Mouse (Mus musculus): ENCODE measurements around the gene Tmem63c. TPM values are rescaled to one million over a fixed set of nuclear protein-coding genes. Genes with fewer than 3 reads are reported as not detected.
A peak's percentile ranks its signal among the peaks of the same experiment; 100 is the strongest.

Tmem63c gene
- polyA plus RNA-seq, 1 experiment from 2014 or later, result 1.2 TPM

DNA sequence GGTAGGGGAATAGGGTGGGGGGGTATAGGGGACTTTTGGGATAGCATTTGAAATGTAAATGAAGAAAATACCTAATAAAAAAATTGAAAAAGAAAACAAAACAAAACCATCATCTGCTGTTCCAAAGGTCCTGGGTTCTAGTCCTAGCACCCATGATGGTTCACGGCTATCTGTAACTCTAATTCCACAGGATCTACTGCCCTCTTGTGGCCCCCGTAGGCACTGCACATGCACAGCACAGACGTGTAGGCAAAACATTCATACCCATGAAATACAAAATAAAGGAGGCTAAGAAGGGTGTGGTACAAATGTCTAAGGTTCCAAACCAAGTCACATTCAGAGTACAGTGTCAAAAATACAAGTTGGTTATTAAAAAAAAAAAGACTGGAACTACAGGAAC lies 4.1 kb upstream of the Tmem63c start:
- Histone ChIP-seq H3K36me3 (ENCODE audit: control insufficient read depth, insufficient read depth, low read length) (no peaks in the 10 kb centered on the region), H3K4me1 (ENCODE audit: control insufficient read depth, insufficient read depth, low read length) (no peaks in the 10 kb centered on the region), H3K9ac (ENCODE audit: low read length) (no peak overlapping the region), H3K27ac (ENCODE audit: low read length) (no peak overlapping the region), H3K9me3 (replicated peaks; ENCODE audit: control insufficient read depth, low read length) (no peaks in the 10 kb centered on the region), H3K4me3 (replicated peaks; ENCODE audit: low read length) (no peak overlapping the region), H3K27me3 (ENCODE audit: control insufficient read depth, insufficient read depth, low read length) (no peaks in the 10 kb centered on the region), H3K4me2 (ENCODE audit: low read depth, low read length) (no peak overlapping the region)
- ATAC-seq (ENCODE audit: insufficient read depth, low FRiP score), result no peak
- WGBS, result 46% methylated on average over 3 of the region's 3 CpGs

DNA sequence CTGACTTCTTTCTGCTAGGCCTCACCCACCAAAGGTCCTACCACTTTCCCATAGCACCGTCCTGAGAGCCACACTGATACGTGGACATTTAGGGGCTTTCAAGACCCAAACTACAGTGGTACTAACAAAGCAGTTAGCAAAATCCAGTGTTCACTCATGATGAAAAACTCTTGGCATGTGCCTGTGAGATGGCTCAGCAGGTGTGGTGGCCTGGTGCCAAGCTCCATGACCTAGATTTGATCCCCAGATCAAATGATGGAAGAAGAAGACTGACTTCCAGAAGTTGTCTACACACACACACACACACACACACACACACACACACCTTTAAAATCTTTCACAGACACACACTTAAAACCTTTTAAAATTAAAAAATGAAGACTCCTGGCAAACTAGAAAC lies 2.4 kb upstream of the Tmem63c start:
- Histone ChIP-seq H3K36me3 (ENCODE audit: control insufficient read depth, insufficient read depth, low read length) (no peaks in the 10 kb centered on the region), H3K4me1 (ENCODE audit: control insufficient read depth, insufficient read depth, low read length) (no peaks in the 10 kb centered on the region), H3K27ac (ENCODE audit: low read length) (no peak overlapping the region), H3K4me3 (replicated peaks; ENCODE audit: low read length) (no peak overlapping the region), H3K9me3 (replicated peaks; ENCODE audit: control insufficient read depth, low read length) (no peaks in the 10 kb centered on the region), H3K4me2 (ENCODE audit: low read depth, low read length) (no peak overlapping the region), H3K9ac (ENCODE audit: low read length) (no peak overlapping the region), H3K27me3 (ENCODE audit: control insufficient read depth, insufficient read depth, low read length) (no peaks in the 10 kb centered on the region)
- 89% methylated on average over 2 of the region's 2 CpGs for WGBS
- ATAC-seq (ENCODE audit: insufficient read depth, low FRiP score), result no peak

DNA sequence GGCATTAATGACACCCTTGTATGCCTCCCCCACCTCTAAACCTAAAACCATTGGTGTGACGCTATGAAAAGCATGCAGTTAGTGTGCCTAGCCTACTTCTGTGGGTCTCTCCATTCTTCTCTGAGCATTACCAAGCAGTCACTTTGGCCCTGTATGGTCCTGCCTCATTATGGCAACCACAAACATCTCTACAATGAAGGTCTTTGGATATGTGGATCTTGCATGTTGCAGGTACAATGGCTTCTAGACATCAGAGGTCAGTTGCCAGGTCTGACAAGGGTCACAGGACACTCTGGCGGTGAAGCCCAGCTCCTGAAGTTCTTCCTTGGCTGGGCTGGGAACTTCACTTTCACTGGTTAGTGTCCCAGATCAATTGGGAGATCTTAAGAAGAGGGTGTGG lies 866 bp downstream of the Tmem63c start:
- ATAC-seq (ENCODE audit: insufficient read depth, low FRiP score), result no peak
- H3K9ac ChIP-seq (ENCODE audit: low read length), result no peak overlapping the region
- no peak overlapping the region for H3K27ac ChIP-seq (ENCODE audit: low read length)
- 0 out of 2 replicates have a peak, but pooled peaks cover 8% of the 10 kb centered on the region for H3K27me3 ChIP-seq (ENCODE audit: control insufficient read depth, insufficient read depth, low read length)
- no peak overlapping the region for H3K4me3 ChIP-seq (replicated peaks; ENCODE audit: low read length)
- no peak overlapping the region for H3K4me2 ChIP-seq (ENCODE audit: low read depth, low read length)
- no peaks in the 10 kb centered on the region for H3K9me3 ChIP-seq (replicated peaks; ENCODE audit: control insufficient read depth, low read length)
- H3K4me1 ChIP-seq (ENCODE audit: control insufficient read depth, insufficient read depth, low read length), result no peaks in the 10 kb centered on the region
- 79% methylated on average over 2 of the region's 2 CpGs for WGBS
- no peaks in the 10 kb centered on the region for H3K36me3 ChIP-seq (ENCODE audit: control insufficient read depth, insufficient read depth, low read length)

DNA sequence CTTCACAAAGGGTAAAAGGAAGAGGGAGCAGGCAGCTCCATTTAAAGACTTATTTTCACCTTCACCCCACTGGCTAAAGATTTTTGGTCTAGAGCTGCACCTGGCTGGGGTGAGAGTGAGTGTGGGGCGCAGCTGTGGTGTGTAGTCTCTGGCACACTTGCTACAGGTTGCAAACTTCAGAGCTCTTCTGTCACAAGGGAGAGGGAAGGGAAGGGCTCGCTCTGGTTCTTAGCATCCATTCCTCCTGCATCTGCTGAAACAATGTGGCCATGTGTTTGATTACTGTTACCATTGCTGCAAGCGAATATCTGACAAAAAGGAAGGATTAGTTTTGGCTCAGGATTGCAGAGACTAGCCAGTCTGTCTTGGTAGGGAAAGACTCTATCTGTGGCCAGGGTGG lies 2.3 kb downstream of the Tmem63c start:
- Histone ChIP-seq H3K9ac (ENCODE audit: low read length) (no peak overlapping the region), H3K4me2 (ENCODE audit: low read depth, low read length) (no peak overlapping the region), H3K9me3 (replicated peaks; ENCODE audit: control insufficient read depth, low read length) (no peaks in the 10 kb centered on the region), H3K27me3 (ENCODE audit: control insufficient read depth, insufficient read depth, low read length) (peaks cover 8% of the 10 kb centered on the region; the same call in 1 of the 2 replicates), H3K27ac (ENCODE audit: low read length) (no peak overlapping the region), H3K4me1 (ENCODE audit: control insufficient read depth, insufficient read depth, low read length) (no peaks in the 10 kb centered on the region), H3K4me3 (replicated peaks; ENCODE audit: low read length) (no peak overlapping the region), H3K36me3 (ENCODE audit: control insufficient read depth, insufficient read depth, low read length) (no peaks in the 10 kb centered on the region)
- 69% methylated on average over 3 of the region's 3 CpGs for WGBS
- no peak for ATAC-seq (ENCODE audit: insufficient read depth, low FRiP score)

DNA sequence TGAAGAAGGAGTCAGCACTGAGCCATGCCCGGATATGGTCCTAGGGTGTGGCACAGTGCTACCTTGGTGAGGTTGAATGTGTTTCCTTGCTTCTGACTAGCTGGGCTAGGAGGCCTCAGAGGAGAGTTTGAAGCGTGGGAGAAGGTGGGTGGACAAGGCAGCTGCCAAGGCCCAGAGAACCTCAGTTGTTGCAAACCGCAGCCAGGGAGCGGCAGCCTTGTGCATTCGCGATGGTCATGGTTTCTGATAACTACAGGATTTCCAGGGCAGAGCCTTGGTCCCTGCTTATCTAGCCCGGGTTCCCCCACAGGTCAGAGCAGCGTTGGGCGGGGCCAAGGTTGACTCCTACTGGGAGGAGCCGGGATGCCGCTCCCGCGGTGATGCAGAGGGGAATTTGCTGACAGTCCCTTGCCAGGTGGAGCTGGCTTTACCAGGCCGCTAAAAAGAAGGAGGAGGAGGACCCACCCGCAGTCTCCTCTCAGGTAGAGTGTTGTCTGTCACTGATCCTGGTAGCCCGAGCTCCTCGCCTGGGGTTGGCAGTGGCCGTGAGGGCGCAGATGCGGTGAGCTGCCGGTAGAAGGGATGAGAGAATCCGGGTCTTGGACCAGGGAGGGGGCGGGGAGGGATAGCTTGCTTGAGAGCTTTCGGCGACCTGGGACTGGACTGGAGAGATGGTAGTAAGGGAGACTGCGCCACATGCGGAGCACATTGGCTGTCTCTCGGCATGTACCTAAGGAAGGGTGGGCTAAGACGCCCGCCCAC lies 5.2 kb downstream of the Tmem63c start:
- no peaks in the 10 kb centered on the region for H3K4me1 ChIP-seq (ENCODE audit: control insufficient read depth, insufficient read depth, low read length)
- H3K4me3 ChIP-seq (replicated peaks; ENCODE audit: low read length), result peak overlapping the region; percentile 21; the same call in 1 of the 2 replicates
- H3K27me3 ChIP-seq (ENCODE audit: control insufficient read depth, insufficient read depth, low read length), result peaks cover 8% of the 10 kb centered on the region; the same call in 1 of the 2 replicates
- H3K9ac ChIP-seq (ENCODE audit: low read length), result no peak overlapping the region
- 3% methylated on average over 30 of the region's 30 CpGs for WGBS
- peak overlapping the region; percentile 5; the same call in 1 of the 2 replicates for H3K27ac ChIP-seq (ENCODE audit: low read length)
- H3K9me3 ChIP-seq (replicated peaks; ENCODE audit: control insufficient read depth, low read length), result no peaks in the 10 kb centered on the region
- ATAC-seq (ENCODE audit: insufficient read depth, low FRiP score), result peak; percentile 69; the same call in 1 of the 2 replicates
- H3K36me3 ChIP-seq (ENCODE audit: control insufficient read depth, insufficient read depth, low read length), result no peaks in the 10 kb centered on the region
- H3K4me2 ChIP-seq (ENCODE audit: low read depth, low read length), result peak overlapping the region; percentile 37

DNA sequence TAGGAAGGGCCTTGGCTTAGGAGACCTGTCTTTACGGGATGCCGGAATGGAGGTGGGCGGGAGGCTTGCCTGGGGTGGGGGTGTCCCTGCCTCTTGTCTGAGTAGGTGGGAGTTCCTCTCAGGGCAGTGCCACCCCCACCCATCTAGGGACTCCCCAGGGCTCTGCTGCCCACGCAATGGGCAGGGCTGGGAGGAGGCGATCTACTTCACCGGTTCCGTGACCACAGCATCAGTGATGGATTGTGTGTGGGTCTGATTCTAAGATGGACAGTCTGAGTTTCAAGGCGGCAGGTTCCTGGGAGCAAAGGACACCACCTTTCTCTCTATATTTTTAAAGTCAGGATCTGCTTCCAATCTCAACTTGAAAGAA lies 5.7 kb downstream of the Tmem63c start:
- peaks cover 8% of the 10 kb centered on the region; the same call in 1 of the 2 replicates for H3K27me3 ChIP-seq (ENCODE audit: control insufficient read depth, insufficient read depth, low read length)
- H3K9me3 ChIP-seq (replicated peaks; ENCODE audit: control insufficient read depth, low read length), result no peaks in the 10 kb centered on the region
- H3K4me3 ChIP-seq (replicated peaks; ENCODE audit: low read length), result peak overlapping the region; percentile 21; the same call in 1 of the 2 replicates
- peak overlapping the region; percentile 37; the same call in 1 of the 2 replicates for H3K4me2 ChIP-seq (ENCODE audit: low read depth, low read length)
- H3K4me1 ChIP-seq (ENCODE audit: control insufficient read depth, insufficient read depth, low read length), result no peaks in the 10 kb centered on the region
- ATAC-seq (ENCODE audit: insufficient read depth, low FRiP score), result no peak
- 18% methylated on average over 8 of the region's 8 CpGs for WGBS
- no peaks in the 10 kb centered on the region for H3K36me3 ChIP-seq (ENCODE audit: control insufficient read depth, insufficient read depth, low read length)
- H3K27ac ChIP-seq (ENCODE audit: low read length), result no peak overlapping the region
- no peak overlapping the region for H3K9ac ChIP-seq (ENCODE audit: low read length)

DNA sequence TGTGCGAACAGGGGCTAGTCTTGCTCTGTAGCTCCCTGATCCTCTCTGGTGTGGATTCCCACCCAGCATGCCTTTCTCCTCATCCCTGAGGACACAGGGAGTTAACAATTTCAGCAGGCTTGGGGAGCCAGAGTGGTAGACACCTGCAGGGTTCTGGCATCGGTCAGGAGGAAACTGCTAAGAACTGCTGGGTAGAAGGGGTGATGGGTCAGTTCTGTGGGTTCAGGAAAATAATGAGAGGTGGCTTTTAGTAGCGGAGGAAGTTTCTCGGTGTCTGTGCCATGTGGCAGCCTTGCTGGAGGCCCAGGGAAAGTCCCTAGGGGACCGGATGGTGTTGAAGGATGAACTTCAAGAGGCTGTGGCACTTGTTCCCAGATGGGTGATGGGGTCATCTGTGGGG lies 6.3 kb downstream of the Tmem63c start:
- Histone ChIP-seq H3K4me2 (ENCODE audit: low read depth, low read length) (no peak overlapping the region), H3K27me3 (ENCODE audit: control insufficient read depth, insufficient read depth, low read length) (peaks cover 8% of the 10 kb centered on the region; the same call in 1 of the 2 replicates), H3K9me3 (replicated peaks; ENCODE audit: control insufficient read depth, low read length) (no peaks in the 10 kb centered on the region), H3K4me3 (replicated peaks; ENCODE audit: low read length) (no peak overlapping the region), H3K9ac (ENCODE audit: low read length) (no peak overlapping the region), H3K36me3 (ENCODE audit: control insufficient read depth, insufficient read depth, low read length) (no peaks in the 10 kb centered on the region), H3K27ac (ENCODE audit: low read length) (no peak overlapping the region), H3K4me1 (ENCODE audit: control insufficient read depth, insufficient read depth, low read length) (no peaks in the 10 kb centered on the region)
- WGBS, result 57% methylated on average over 5 of the region's 5 CpGs
- no peak for ATAC-seq (ENCODE audit: insufficient read depth, low FRiP score)

DNA sequence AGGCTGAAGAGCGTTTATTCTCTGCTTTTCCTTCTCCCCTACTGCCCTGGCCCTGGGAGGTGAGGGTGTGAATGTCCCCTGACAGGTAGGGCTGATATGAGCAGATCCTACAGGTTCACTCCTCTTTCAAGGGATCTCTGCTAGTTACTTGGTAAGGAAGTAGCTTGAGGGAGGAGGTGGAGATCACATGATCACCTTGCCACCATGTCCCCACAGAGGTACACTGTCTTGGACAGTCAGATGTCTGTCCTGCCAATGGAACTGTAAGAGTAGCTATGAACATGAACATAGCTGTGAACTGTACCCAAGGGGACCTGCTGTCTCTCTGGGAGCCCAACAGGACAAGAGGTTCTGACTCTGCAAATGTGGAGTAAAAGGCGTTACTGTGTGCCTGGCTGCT lies 6.9 kb downstream of the Tmem63c start:
- H3K36me3 ChIP-seq (ENCODE audit: control insufficient read depth, insufficient read depth, low read length), result no peaks in the 10 kb centered on the region
- H3K4me1 ChIP-seq (ENCODE audit: control insufficient read depth, insufficient read depth, low read length), result no peaks in the 10 kb centered on the region
- no peak overlapping the region for H3K4me2 ChIP-seq (ENCODE audit: low read depth, low read length)
- no peak overlapping the region for H3K27ac ChIP-seq (ENCODE audit: low read length)
- peaks cover 8% of the 10 kb centered on the region; the same call in 1 of the 2 replicates for H3K27me3 ChIP-seq (ENCODE audit: control insufficient read depth, insufficient read depth, low read length)
- no peak overlapping the region for H3K4me3 ChIP-seq (replicated peaks; ENCODE audit: low read length)
- 50% methylated on average over 2 of the region's 2 CpGs for WGBS
- ATAC-seq (ENCODE audit: insufficient read depth, low FRiP score), result no peak
- no peak overlapping the region for H3K9ac ChIP-seq (ENCODE audit: low read length)
- H3K9me3 ChIP-seq (replicated peaks; ENCODE audit: control insufficient read depth, low read length), result no peaks in the 10 kb centered on the region

DNA sequence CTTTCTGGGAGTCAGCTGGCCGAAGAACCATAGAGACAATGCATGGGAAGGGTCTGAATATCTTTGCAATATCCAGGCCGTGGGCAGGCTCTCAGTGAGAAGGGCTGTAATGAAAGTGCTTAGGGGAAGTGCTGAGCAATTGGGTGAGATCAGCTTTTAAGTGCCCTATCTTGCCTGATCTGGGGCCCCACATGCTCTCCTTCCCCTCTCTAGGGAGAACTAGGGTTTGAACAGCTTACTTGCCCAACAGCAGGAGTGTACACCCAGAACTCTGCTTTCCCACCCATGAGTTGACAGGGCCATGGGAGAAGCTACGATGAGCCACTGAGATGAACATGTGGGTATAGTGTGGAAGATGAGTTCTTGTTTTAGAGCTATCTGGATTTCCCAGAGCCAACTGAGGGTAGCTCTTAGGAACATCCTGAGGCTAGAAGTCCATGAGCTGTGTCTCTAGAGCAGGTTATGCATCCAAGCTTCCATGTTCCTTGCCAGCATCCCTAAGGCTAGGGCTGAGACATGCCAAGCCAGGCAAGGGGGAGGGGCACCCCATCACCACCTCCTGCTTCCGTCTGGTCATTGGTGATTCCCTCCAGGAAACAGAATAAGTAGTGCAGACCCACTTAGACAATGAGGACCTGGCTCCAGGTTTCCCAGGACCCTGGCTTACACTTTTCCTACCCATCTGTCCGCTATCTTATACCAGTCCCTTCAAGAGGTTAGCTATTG lies 8.3 kb downstream of the Tmem63c start:
- no peak overlapping the region for H3K4me3 ChIP-seq (replicated peaks; ENCODE audit: low read length)
- ATAC-seq (ENCODE audit: insufficient read depth, low FRiP score), result no peak
- no peak overlapping the region for H3K4me2 ChIP-seq (ENCODE audit: low read depth, low read length)
- H3K27me3 ChIP-seq (ENCODE audit: control insufficient read depth, insufficient read depth, low read length), result peaks cover 8% of the 10 kb centered on the region; the same call in 1 of the 2 replicates
- H3K9ac ChIP-seq (ENCODE audit: low read length), result no peak overlapping the region
- no peaks in the 10 kb centered on the region for H3K4me1 ChIP-seq (ENCODE audit: control insufficient read depth, insufficient read depth, low read length)
- WGBS, result 75% methylated on average over 5 of the region's 5 CpGs
- no peaks in the 10 kb centered on the region for H3K9me3 ChIP-seq (replicated peaks; ENCODE audit: control insufficient read depth, low read length)
- no peak overlapping the region for H3K27ac ChIP-seq (ENCODE audit: low read length)
- no peaks in the 10 kb centered on the region for H3K36me3 ChIP-seq (ENCODE audit: control insufficient read depth, insufficient read depth, low read length)
